Mouse (Mus musculus) cerebellum, adult 2 months (tissue): ENCODE data around the gene Kmt5a.

Source experiments
- CTCF ChIP-seq: fragments of 200-500 bp; IDR thresholded peaks from 2 replicates; pipeline ENCODE4 v1.5.1; 2011; ENCODE audit warnings: low read depth, mild to moderate bottlenecking, control low read depth, low read length, moderate library complexity, borderline replicate concordance; ENCODE audit not compliant: insufficient read depth
- POLR2A ChIP-seq: fragments of 200-500 bp; IDR thresholded peaks from 2 replicates; pipeline ENCODE4 v1.6.1; 2011; ENCODE audit warnings: low read length, control low read depth, borderline replicate concordance; ENCODE audit not compliant: insufficient read depth

DNA sequence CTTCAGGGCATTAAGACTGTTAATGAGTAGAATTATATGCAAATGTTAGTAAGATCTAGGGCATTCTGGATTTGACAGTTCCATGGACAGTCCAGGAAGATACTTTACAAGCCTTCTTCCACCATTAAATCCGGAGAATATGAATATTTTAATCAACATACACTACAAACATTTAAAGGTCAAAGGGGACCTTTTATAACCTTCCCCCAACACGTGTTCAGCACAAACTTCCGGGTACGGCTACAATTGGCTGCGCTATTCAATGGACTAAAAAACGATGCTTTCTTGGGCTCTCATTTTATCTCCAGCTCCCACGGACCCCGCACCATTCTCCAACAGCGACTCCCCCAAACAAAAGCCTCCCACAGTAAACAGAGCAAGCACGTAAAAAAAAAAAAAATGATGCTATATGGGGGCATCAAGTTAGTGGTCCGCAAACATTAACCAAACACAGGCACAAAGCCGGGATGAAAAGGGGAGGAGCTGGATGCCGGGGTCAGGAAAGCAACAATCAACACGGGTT, 15.5 kb upstream of the Kmt5a start:
- no peak for TF ChIP-seq CTCF
- no peak for TF ChIP-seq POLR2A
